Mouse (Mus musculus) CD8-positive naive resting alpha-beta T cell, adult 57 days (primary cell): Measurements from ENCODE around the gene Aspscr1. TPM values are rescaled to one million over a fixed set of nuclear protein-coding genes. Genes with fewer than 3 reads are reported as not detected.

ENCODE experiments used
- total RNA-seq: library from RNA; stranded (reverse); gene quantifications from one replicate; pipeline ENCODE4 v1.2.4, GENCODE M21; 2023

Aspscr1 gene
- total RNA-seq = 104 TPM

GRCm38 (mm10) chr11:120672687-120673593 is at the start of gene Aspscr1:
TSS of gene Aspscr1 (plus strand) at chr11:120672973.

DNA sequence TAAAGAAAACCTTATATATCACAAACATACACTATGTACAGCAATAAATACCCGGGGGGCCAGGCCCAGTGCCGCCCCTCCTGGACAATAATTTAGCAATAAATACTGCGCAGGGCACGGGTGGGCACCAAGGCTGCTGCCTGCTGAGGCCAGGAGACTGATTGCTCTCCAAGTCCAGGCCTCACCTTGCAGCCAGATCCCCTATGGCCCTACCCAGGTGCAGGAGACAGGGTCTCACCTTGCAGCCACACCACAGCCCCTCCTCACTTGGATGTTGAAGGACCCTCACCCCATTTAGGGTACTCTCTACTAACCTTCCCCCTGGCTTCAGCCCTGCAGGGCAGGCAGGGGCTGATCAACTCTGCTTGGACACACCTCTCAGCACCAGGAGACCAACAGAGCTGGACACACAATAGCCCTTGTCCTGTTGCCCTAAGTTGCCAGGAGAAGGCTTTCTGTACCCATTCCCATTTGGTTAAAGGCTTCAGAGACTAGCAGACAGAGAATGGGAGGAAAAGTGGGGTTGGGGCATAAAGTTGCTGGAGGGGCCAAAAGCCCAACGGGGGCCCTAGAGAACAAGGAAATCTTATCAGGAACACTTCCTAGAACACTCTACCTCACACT is 47.5 kb upstream of the Aspscr1 start, which contains the start of gene Sirt7:
Gene Sirt7 (minus strand): TSS at position 89 of the 624 bp plus-strand sequence.

DNA sequence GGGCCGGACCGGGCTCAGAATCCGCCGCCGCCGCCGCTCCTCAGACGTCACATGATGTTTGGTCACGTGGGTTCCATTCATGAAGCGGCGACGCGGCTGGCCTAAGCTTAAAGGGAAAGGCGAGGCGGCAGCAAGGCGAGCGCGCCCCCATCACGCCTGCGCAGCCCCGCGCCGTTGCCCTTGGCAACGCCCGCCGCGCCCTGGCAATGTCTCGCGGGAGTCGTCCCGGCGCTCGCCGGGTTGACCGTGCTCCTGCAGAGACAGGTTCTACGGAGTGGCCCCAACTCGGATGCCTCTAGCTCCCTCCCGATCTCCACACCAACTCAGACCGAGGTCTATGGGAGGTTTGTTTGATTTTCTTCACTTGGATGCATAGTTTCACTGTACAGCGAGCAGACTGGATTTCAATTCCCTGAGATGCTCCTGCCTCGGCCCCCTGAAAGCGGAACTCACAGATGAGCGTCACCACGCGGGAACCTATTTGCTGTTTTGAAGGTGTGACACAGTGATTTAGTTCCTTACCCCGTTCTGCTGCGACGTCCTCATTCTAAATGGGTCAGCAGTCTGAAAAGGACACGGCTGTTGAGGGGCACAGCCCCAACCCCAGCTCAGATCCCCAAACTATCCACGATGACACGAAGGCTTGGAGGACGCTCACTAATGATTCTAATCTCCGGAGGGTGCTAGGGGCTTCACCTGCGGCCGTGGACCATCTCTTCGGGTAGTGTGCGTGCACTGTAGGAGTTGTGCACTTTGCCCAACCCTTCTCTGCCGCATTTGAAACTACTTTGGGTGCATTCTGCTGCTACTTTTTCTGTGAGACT is 39.0 kb upstream of the Aspscr1 start, which contains the start of gene Mafg:
Gene Mafg (minus strand): TSS at position 81 of the 824 bp plus-strand sequence.

DNA sequence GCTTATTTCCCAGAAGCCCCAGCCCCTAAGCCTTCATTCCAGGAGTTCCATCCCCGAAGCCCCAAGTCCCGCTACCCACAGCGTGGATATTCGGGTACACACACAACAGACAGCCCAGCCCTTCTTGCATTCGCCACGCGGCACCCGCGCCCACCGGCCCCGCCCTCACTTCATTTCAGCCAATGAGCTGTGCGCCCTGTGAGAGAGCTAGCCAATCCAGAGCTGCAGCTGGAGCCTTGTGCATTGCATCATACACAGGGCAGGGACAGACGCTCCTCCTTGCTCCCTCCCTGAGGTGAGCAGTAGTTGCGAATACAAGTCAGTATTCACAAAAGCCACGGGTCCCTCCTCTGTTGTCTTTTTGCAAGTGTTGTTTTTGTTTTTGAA is 29.2 kb upstream of the Aspscr1 start, which contains the start of gene Pycr1:
Gene Pycr1 (minus strand): TSS at position 169 of the 387 bp plus-strand sequence.

DNA sequence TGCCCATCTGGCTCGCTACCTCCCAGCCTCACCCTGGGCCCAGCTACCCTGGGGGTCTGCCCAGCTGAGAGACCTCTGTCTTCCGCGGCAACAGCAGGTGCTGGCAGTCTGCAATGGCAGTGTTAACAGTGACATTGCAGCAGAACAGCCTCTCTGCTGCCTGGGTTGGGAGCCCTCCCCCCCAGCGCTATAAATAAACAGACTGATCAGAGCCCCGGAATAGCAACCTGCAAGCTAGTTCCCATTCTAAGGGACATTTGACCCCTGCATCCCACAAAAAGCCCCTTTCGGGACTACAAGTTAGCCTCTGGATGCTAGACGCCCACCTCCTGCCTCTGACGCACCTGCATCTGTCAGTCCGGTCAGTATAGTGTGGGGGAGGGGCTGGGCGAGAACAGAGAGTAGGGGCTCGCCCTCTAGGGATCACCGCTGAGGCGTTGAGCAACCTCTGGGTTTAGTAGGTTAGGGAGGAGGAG is 24.7 kb upstream of the Aspscr1 start, which contains the start of gene Myadml2:
Gene Myadml2 (minus strand): TSS at position 158 of the 476 bp plus-strand sequence.

GRCm38 (mm10) chr11:120661076-120661460 is 11.7 kb upstream of the Aspscr1 start, which contains the start of gene Notum:
TSS of gene Notum (minus strand) at chr11:120661175.

GRCm38 (mm10) chr11:120713580-120714518 is 41.1 kb downstream of the Aspscr1 start, which contains the start of the genes Cenpx and Lrrc45:
TSS of gene Cenpx (minus strand) at chr11:120713738.
TSS of gene Lrrc45 (plus strand) at chr11:120713925.

GRCm38 (mm10) chr11:120721124-120722066 is 48.6 kb downstream of the Aspscr1 start, which contains the start of gene Rac3:
TSS of gene Rac3 (plus strand) at chr11:120721470.

GRCm38 (mm10) chr11:120727169-120727527 is 54.4 kb downstream of the Aspscr1 start, which contains the start of gene Dcxr:
TSS of gene Dcxr (minus strand) at chr11:120727281.

GRCm38 (mm10) chr11:120731858-120732680 is 59.3 kb downstream of the Aspscr1 start, which contains the start of gene Cbr2:
TSS of gene Cbr2 (minus strand) at chr11:120732114.

Other genes with a start within 250 kb of the Aspscr1 start
- gene Nploc4, start 235.3 kb upstream of the Aspscr1 start, total RNA-seq = 45.7 TPM
- gene Tspan10, start 230.3 kb upstream of the Aspscr1 start, total RNA-seq = 14.2 TPM
- 0.77 TPM for gene Pde6g, start 219.5 kb upstream of the Aspscr1 start, total RNA-seq
- 2.9 TPM for gene Oxld1, start 214.9 kb upstream of the Aspscr1 start, total RNA-seq
- gene Ccdc137, start 214.9 kb upstream of the Aspscr1 start, total RNA-seq = 28.4 TPM
- gene Arl16, start 205.4 kb upstream of the Aspscr1 start, total RNA-seq = 10.8 TPM
- 36.0 TPM for gene Mrpl12, start 188.4 kb upstream of the Aspscr1 start, total RNA-seq
- 11.0 TPM for gene Slc25a10, start 181.1 kb upstream of the Aspscr1 start, total RNA-seq
- gene Gcgr, start 142.3 kb upstream of the Aspscr1 start, total RNA-seq = not detected
- 41.2 TPM for gene Mcrip1, start 123.2 kb upstream of the Aspscr1 start, total RNA-seq
- not detected for gene Ppp1r27, start 121.8 kb upstream of the Aspscr1 start, total RNA-seq
- gene P4hb, start 99.7 kb upstream of the Aspscr1 start, total RNA-seq = 159 TPM
- 371 TPM for gene Arhgdia, start 91.3 kb upstream of the Aspscr1 start, total RNA-seq
- 93.3 TPM for gene Alyref, start 74.6 kb upstream of the Aspscr1 start, total RNA-seq
- 84.8 TPM for gene Anapc11, start 74.6 kb upstream of the Aspscr1 start, total RNA-seq
- gene Npb, start 64.5 kb upstream of the Aspscr1 start, total RNA-seq = 3.2 TPM
- gene Pcyt2, start 55.0 kb upstream of the Aspscr1 start, total RNA-seq = 121 TPM
- gene Sirt7, start 47.7 kb upstream of the Aspscr1 start, total RNA-seq = 126 TPM
- 28.8 TPM for gene Mafg, start 39.4 kb upstream of the Aspscr1 start, total RNA-seq
- 1.9 TPM for gene Pycr1, start 29.2 kb upstream of the Aspscr1 start, total RNA-seq
- not detected for gene Myadml2, start 24.8 kb upstream of the Aspscr1 start, total RNA-seq
- not detected for gene Notum, start 11.8 kb upstream of the Aspscr1 start, total RNA-seq
- gene Cenpx, start 40.8 kb downstream of the Aspscr1 start, total RNA-seq = 33.8 TPM
- gene Lrrc45, start 41.0 kb downstream of the Aspscr1 start, total RNA-seq = 28.8 TPM
- 1.7 TPM for gene Rac3, start 48.5 kb downstream of the Aspscr1 start, total RNA-seq
- not detected for gene Dcxr, start 54.3 kb downstream of the Aspscr1 start, total RNA-seq
- not detected for gene Cbr2, start 59.1 kb downstream of the Aspscr1 start, total RNA-seq
- gene Hmga1b, start 89.8 kb downstream of the Aspscr1 start, total RNA-seq = 35.1 TPM
- 13.1 TPM for gene Rfng, start 111.2 kb downstream of the Aspscr1 start, total RNA-seq
- gene Gps1, start 111.3 kb downstream of the Aspscr1 start, total RNA-seq = 55.1 TPM
- gene Dus1l, start 123.4 kb downstream of the Aspscr1 start, total RNA-seq = 48.2 TPM
- gene Fasn, start 151.6 kb downstream of the Aspscr1 start, total RNA-seq = 110 TPM